Mouse (Mus musculus): Measurements from ENCODE around the gene Fmo5. TPM values are rescaled to one million over a fixed set of nuclear protein-coding genes. Genes with fewer than 3 reads are reported as not detected.

The Fmo5 gene
- polyA plus RNA-seq, 1 experiment from 2014 or later = 3.8 TPM

Small RNA genes lying within 50 kb of the gene (microRNA-seq; reads per million reads assigned to microRNA genes)
- not detected for gene Mir7225

Other genes starting within 250 kb of the Fmo5 start
- gene Olfr1402, start 206.8 kb upstream of the Fmo5 start, polyA plus RNA-seq (2015; fragmentation: Nextera tagmentation; extraction: Ambion mirVana) = not detected in 2 replicates
- gene Chd1l, start 18.6 kb upstream of the Fmo5 start, polyA plus RNA-seq (2015; fragmentation: Nextera tagmentation; extraction: Ambion mirVana) = 18.3 and 18.5 TPM in 2 replicates
- gene Prkab2, start 29.4 kb downstream of the Fmo5 start, polyA plus RNA-seq (2015; fragmentation: Nextera tagmentation; extraction: Ambion mirVana) = 6.1 and 6.5 TPM in 2 replicates
- not detected in 2 replicates for gene Gm17651, start 45.9 kb downstream of the Fmo5 start, polyA plus RNA-seq (2015; fragmentation: Nextera tagmentation; extraction: Ambion mirVana)

All from kidney, embryonic 15.5 days (tissue).